9 mouse cellular contexts compared by ENCODE assay signal in genomic region chr13:45200511-45201120, GRCm38 (mm10).
DNase-seq lines count a peak whose midpoint lies in the region; ATAC-seq lines count a peak whose summit lies in the region.
"Had no signal": no experiment of that assay in that cellular context is flagged by ENCODE, and none has a peak within 500 bp of the region (broad histone marks: within the 10 kb centered on the region; RNA-seq: fewer than 3 reads in every experiment).

No protein-coding gene starts in this region.

- intact Hi-C loops in left cerebral cortex, postnatal 25 days (cut with DNase I) = loop anchor here (5.0 kb wide), 1 partner anchor 192 kb away; no protein-coding TSS in a partner anchor

- no peak for DNase-seq in cerebellum, postnatal 4 days (ENCODE audit: low spot score in 2 of 2)
- peak; percentile 24 for DNase-seq in lung, postnatal 25 days (ENCODE audit: low spot score)
- DNase-seq in lung, postnatal 4 days = no peak
- DNase-seq in cerebellum, adult 9-10 months = peak; percentile 31
- DNase-seq in left cerebral cortex, postnatal 25 days (ENCODE audit: low spot score in 2 of 2) = peak; percentile 37 to 69
- no peak for DNase-seq in adipocyte (ENCODE audit: low spot score)
- no peak for DNase-seq in natural killer cell, adult 2 months (ENCODE audit: low spot score in 2 of 2)
- DNase-seq: midbrain, embryonic 14.5 days had no signal

- peak; percentile 40; the same call in 1 of the 2 replicates for ATAC-seq in cerebellum, adult (ENCODE audit: insufficient number of reproducible peaks, low FRiP score, low TSS enrichment)

Comparison
In these comparisons a context has a peak if more than half of its experiments do, and no peak if none do; other contexts are left out.
1. DNase-seq: peak in lung, postnatal 25 days (single experiment), cerebellum, adult 9-10 months (single experiment) and left cerebral cortex, postnatal 25 days (2 of 2); none in cerebellum, postnatal 4 days (0 of 2), lung, postnatal 4 days (0 of 2), adipocyte (single experiment) and natural killer cell, adult 2 months (0 of 2).